Mouse (Mus musculus) frontal cortex, postnatal 10 days (tissue): ENCODE measurements at regions not wholly inside any gene's neighbourhood (a gene's known extent, or its start where the extent isn't known, plus 50 kb on each side); places are given as distances from the start of the nearest gene placed in this dataset.

Experiments
- DNase-seq, 2 experiments: peaks; one replicate each; pipeline ENCODE4 v3.0.0; 2022; ENCODE audit warnings: low spot score in 2 of 2, mixed read lengths in 1 of 2

DNA sequence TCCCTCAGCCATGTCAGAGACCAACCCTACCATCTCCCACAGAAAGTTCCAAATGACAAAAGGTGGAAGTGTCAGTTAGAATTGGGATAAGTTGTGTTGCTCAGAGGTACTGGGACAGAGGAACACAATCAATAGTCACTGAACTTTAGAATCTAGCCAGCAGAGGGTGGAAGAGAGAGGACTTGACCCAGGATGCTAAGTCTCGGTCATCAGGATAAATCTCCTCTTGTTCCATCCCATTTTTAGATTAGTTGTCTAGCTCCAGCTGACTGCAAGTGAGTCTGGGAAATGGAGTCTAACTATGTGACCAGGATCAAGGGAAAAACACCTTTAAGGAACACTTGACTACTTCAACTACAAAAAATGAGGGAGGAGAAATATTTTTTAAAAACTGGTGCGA is 91.5 kb downstream of the Fam84b start:
- no peak for DNase-seq

GRCm38 (mm10) chr15:60760015-60760437 is 93.6 kb downstream of the Fam84b start:
- DNase-seq: no peak

DNA sequence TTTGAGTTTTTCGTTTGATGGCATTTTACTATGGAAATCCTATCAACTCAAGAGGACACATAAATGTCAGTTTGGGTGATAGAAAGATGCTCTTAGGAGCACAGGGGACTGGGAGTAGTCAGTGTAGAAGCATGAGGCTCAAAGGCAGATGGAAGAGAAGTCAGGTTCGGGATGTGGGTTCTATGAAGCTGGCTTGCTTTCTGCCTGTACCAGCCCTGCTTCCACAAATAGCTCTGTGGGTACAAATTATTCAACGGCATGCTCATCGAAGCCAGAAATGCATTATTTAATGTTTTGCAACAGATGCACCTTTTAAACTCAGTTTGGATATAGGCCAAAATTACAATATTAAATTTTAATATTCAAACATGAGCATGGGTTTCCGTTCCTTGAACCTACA is 99.3 kb downstream of the Fam84b start:
- DNase-seq: no peak

DNA sequence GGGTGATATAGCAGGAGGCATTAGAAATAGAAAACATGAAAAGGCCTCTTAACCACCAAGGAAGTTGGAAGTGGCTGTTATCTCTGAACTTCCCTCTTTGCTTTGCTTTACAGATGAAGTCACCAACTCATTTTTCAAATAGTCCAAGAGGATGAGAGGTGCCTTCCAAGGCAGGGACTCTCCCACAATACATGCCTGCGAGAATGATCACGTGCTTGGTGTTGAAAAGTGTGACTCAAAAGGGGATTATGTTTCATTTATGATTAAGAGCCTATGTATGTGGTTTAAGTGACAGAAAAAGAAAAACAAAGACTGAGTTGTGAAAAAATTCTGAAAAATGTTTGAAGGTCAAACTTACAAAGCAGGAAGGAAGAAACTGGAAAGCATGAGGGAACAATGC is 114.0 kb downstream of the Fam84b start:
- no peak for DNase-seq

DNA sequence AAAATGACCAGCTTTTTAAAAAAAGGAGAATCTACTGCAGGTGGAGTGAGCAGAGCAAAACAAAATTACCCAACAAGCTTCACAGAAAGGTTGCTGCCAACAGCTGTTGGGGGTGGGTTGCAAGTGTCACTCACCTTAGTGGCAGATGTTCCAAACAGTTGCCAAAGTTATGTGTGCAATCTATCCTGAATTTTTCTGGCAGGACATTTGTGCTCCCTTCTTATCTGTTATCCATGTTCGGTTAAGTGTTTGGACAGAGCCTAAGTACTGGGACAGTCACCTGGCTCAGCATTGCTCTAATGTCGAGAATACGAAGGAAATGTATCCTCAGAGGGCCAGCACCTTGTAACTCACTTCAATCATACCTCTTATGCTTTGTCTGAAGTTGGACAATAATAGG is 115.3 kb downstream of the Fam84b start:
- no peak for DNase-seq

DNA sequence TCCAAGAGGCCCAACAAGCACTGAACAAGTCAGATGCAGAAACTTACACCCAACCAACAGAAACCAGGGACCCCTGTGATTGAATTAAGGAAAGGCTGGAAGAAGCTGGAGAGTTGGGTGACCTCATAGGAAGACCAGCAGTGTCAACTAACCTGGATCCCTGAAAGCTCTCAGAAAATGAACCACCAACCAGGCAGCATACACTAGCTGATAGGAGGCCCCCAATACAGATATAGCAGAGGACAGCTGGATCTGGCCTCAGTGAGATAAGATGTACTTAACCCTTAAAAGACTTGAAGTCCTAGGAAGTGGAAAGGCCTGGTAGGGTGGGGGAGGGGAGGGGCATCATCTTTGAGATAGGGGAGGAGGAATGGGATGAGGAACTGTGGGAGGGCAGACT is 121.2 kb downstream of the Fam84b start:
- DNase-seq: no peak

DNA sequence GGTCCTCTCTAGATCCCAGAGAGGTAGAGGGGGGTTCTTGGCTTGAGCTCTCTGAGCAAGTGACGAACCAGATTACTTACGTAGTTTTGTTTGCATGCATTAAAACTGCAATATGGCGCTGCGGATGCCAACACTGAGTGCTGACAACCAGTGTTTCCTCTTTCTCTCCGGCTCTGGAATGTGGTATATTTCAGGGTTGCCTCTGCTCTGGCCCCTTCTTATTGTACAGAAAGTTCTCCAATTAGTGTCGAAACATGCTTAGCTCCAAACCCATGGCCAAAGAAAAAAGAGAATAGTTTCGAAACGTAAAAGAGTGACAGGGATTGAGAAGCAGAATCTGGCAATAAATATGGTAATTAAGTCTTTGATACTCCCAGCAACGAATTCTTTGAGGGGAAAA is 124.8 kb downstream of the Fam84b start:
- DNase-seq: no peak

DNA sequence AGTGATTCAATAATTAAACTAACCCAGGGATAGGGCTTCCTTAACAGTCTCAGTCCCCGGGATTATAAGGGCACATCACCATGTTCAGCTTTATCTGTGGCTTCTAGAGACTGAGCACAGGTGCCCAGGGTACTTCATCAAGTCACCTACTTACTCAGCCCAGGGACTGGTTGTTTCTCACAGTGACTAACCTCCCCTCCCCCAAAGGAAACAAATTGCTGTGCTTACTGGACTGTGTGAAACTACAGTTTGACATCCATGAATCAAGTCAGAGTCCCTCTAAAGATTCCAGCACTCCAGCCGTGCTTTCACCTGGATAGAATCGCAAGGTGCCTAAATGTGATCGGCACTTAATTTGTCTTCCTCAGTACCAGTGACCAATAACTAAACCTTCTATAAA is 125.2 kb downstream of the Fam84b start:
- no peak for DNase-seq

GRCm38 (mm10) chr15:60719332-60719731 is 134.2 kb downstream of the Fam84b start:
- no peak for DNase-seq

DNA sequence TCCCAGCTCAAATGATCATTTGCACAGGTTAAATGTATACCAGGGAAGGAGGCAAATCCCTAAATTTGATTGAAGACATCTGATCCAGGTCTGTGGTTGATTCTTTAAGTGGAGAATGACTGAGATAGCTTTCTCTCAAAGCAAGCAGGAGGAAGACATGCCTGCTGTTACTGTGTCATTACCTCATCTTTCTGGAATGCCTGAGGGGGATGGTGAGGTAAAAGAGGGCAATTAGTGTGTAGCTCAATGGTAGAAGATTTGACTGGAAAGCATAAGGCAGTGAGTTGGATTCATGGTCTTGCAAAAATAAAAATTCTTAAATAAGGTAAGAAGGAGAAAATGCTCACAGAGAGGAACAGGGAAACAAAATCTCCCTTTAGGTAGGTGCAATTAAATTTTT is 144.9 kb downstream of the Fam84b start:
- no peak for DNase-seq

DNA sequence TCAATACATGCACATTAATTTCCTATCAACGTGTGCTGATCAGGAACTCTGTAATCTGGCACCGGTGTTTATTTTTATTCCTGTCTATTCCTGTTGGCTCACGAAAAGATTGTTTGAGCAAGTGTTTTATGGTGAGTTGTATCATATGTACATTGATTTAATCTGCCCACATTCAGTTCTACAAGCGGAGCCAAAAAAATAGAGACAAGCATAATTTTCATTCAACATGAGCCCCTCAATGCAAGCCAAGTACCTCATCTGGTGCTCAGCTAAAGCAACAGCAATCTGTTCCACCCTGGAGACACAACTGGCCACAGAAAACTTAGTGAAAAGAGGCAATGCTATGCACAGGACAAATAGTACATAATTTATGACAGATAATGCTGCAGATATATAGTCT is 147.6 kb downstream of the Fam84b start:
- DNase-seq: no peak

DNA sequence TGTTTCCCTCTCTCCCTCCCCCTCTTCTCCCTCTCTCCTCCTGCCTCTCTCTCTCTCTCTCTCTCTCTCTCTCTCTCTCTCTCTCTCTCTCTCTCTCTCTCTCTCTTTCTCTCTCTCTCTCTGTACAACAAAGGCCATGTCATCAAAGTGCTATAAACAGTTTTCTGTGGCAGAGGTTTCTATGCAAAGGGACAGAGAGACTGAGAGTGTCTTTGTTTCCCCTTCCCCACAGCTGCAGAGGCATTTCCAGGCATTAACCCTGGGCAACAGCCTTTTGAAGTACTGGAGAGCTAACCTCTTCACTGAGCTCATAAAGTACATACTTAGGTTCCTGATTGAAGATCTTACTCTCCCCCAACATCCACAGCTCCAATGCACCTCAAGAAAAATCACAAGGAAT is 152.3 kb downstream of the Fam84b start:
- no peak for DNase-seq

DNA sequence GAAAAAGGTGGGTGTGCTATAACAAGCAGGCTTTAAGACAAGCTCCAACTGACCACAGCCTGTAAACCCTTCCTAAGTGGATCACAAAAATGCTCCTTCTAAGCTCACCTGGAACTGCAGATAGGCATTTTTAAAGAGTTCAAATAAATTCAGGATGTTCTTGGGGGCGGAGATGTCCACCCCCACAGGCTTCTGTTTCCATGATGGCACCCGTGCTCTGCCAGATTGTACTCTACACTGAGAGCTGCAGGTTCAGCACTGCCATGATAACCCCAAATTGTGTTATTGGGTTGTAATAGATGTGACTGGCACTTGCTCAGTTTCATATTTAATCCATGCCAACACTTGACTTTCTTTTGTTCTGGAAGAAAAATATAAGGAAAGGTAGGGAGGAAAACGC is 158.8 kb downstream of the Fam84b start:
- no peak for DNase-seq

DNA sequence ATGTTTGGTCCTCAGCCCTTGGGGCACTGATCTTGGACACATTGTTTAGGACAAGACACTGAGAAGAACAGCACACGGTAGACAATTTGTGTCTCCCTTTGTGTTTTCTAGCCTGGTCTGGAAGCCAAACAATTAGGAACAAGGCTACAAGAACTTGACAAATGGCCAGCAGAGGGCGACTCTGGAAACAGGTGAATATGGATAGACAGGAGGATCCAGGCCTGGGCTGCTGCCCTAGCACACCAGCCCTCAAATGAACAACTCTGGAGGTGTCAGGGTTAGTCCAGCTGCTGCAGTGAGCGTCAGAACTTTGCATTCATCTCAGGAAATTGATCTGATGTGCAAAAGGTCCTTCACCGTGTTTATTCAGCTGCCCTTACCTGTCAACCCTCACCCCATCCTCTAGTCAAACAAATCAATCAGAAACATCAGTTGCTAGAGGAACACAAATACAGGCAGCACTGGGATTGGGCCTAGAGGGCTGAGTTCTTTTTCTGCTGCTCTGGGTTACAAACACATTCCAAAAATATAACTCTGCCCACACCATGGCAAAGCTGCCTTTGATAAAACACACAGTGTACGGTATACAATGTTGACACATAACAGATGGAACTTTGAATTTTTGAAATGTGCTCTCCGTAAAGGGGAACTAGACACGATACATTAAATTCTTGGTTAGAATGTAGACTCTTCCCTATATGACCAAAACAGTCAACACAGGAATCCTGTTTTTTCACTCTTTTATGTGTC is 159.7 kb downstream of the Fam84b start:
- no peak for DNase-seq

- DNase-seq: peak; percentile 12 to 31
Measured at GRCm38 (mm10) chr15:60692718-60693597, 160.6 kb downstream of the Fam84b start.

DNA sequence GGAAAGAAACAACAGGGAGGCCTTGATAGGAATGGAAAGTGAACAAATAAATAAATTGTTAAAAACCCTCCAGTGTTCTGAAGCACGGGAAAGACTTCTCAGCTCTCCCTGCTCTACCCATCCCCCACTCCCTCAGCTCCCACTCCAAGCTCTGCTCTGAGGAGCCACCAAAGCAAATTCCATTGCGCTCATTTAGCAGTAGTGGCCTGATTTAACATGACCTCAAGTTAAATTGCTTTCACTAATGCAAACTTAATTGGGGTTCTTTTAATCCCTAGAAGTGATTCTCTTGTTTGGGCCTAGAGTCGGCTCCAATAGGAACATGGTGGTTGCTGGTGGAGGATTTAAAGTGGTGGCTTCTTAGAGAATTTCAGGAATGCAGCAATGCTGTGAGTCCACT is 161.4 kb downstream of the Fam84b start:
- DNase-seq: no peak

GRCm38 (mm10) chr15:60677397-60677796 is 176.2 kb downstream of the Fam84b start:
- DNase-seq: no peak

DNA sequence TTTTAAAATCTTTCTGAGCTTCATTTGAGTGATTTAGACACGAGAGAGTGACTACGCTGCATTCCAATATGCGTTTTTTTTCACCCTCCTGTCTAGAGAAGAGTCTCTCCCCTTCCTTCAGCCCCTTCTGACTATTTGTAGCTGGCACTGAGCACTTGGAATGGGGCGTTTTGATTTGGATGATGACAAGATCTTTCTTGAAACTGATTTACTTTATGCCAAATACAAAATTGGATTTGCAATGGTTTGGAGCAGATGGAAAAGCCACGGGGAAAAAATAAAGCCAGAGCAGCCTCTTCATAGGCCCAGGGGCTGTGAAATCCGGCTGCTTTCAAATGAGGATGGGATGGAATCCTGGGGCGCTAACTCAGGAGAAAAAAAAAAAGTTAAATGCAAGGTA is 196.0 kb downstream of the Fam84b start:
- peak; percentile 7 to 11 for DNase-seq

DNA sequence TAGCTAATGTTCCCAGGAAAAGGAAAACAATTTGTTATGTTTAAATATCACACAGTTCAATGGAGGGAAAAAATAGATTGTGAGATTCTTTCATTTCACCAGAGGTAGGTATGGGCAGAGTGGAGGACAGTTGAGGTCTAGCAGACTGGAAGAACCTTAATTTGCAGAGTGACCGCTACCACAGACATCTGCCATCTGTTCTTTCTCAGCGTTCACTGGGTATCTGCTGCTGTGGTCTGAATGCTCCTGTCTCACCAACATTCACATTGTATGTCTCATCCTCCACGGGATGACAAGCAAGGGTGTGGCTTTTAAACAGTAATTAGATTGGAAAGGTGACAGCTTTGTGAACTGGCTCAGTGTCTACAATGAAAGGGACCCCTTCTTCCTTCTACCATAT is 198.5 kb downstream of the Fam84b start:
- DNase-seq: no peak

DNA sequence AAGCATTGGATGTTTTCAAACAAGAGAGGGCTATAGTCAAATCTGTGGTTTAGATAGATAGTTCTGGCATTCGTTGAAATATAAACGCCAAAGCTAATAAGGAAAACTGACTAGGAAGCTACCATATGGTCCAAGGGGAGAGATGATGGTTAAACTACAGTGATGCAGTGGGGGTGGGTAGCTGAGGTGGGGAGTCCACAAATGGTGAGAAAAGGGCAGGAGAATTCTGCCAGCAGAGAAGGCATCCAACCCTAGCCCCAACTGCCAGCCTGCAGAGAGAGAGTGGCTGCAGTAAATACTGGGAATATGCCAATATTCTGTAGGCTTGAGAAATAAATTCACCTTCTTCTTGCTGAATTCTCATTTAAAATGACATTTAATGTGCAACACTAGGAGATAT is 204.3 kb downstream of the Fam84b start:
- DNase-seq: no peak

DNA sequence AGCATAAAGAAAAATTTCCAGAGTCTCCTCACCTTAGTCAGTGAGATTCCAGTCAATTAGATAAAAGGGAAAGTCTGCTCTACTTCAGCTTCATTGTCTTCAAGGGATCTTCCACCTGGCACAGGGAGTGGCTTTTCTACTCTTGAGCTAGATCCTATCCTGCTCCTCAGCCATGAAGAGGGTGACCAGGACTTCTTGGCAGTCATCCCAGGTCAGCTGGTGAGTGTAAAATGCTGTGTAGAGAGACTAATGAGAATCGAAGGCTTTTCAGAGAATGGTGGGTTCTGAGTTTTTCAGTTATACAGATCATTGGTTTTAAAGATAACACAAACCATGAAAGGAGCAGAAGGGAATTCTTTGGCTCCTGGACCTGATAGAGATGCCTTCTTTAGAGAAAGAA is 211.8 kb downstream of the Fam84b start:
- DNase-seq: no peak

- DNase-seq: no peak
Measured at GRCm38 (mm10) chr15:60633457-60633850, 220.1 kb downstream of the Fam84b start.

DNA sequence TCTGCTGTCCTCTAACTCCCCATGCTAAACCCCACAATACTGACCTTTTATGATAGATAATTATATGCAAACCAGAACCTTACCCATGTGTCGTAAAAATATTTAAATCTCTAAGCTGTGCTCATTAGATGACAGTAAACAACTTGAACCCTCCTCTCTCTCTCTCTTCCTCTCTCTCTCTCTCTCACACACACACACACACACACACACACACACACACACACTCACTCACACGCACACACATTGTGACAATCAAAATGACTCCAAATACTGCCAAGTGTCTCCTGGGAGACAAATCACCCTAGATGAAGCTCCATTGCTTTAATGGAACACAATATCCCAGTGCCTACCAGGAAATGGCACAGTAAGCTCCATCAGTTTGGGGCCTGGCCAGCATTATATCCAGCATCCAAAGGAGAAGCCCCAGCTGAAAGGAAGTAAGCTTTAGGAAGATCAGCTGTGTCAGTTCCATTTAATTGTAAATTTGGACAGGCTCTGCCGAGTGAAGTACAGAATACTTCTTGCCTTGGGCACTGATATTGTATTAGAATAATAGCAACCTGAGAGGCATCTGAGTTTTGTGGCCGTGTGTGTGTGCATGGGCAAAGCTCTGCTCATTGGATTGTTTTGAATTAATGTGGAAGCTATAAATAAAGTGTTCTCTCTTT is 220.7 kb downstream of the Fam84b start:
- no peak for DNase-seq
